Mouse (Mus musculus): ENCODE data around the gene H2-Q1.
"Not testable (repeated sequence)": the region's sequence is repeated elsewhere in the genome, so short reads cannot be mapped to it uniquely, and the experiment has no call there.

Gene H2-Q1

GRCm38 (mm10) chr17:35342071-35342671, 22.0 kb downstream of the H2-Q1 start, which contains the start of gene H2-Q2:
Gene H2-Q2, plus strand, starts transcription at chr17:35342242.
- DNase-seq (ENCODE audit: extremely low read depth, insufficient read length, low spot score), result no peak

- DNase-seq (ENCODE audit: extremely low read depth, insufficient read length, low spot score), result no peak
Measured at GRCm38 (mm10) chr17:35342711-35343476, 22.7 kb downstream of the H2-Q1 start.

DNA sequence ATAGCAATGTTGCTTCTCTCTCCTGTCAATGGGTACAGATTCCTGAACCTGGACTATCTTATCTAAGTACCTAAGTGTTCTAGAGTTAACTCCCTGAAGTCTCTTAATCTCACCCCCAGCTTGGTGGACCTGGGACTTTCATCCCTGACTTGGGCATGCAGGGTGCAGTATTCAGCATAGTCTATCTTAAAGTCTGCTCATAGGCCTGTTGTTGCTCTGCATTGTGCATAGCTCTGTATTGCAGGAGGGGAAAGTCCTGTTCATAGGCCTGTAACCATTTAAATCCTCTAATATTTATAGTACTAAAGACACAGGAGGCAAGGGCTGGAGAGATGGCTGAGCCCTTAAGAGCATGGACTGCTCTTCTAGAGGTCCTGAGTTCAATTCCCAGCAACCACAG, 27.5 kb downstream of the H2-Q1 start:
- DNase-seq (ENCODE audit: extremely low read depth, insufficient read length, low spot score), result not testable (repeated sequence)

DNA sequence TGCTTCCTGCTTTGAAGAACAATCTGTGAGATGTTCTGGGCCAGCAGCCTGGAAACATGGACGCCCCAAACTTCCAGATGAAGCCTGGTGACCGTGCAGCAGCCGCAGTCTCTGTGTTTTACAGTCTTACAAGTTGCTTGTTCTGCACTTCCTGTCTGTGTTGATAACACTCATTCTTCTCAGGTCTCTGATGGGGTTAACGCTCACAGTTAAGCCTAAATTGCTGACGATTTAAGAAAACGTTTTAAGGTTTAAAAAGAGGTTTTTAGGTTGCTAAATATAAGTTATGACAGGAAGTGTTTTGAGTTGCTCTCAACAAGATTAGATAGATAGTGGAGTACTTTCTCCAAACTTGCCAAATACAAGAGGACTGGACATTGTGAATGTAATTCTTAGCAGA, 33.1 kb downstream of the H2-Q1 start:
- DNase-seq (ENCODE audit: extremely low read depth, insufficient read length, low spot score), result not testable (repeated sequence)

- no peak for DNase-seq (ENCODE audit: extremely low read depth, insufficient read length, low spot score)
Measured at GRCm38 (mm10) chr17:35354071-35354470, 33.9 kb downstream of the H2-Q1 start.

GRCm38 (mm10) chr17:35357086-35357485, 36.9 kb downstream of the H2-Q1 start:
- no peak for DNase-seq (ENCODE audit: extremely low read depth, insufficient read length, low spot score)

DNA sequence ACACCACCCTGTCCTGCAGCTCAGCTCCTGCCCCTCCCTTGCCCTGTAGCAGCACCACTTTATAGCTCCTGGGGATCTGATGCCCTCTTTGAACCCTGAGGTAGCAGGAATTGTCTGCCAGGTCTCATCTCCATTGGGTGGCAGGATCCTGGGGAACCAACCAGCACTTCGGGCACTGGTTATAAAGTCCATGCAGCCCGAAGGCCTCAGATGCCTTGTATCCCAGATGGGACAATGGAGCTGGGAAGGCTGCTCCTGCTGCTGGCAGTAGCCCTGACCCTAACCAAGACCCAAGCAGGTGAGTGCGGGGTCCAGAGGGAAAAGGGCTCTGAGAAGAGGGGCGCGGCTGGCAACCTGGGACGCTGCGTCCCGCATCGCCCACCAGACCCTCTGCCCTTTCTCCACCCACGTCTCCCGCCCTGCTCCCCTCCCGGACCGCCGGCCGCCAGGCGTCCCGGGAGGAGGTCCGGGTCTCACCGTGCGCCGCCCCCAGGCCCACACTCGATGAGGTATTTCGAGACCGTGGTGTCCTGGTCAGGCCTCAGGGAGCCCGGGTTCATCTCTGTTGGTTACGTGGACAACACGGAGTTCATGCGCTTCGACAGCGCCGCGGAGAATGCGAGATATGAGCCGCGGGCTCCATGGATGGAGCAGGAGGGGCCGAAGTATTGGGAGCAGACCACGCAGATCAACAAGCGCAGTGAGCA, 38.7 kb downstream of the H2-Q1 start:
- DNase-seq (ENCODE audit: extremely low read depth, insufficient read length, low spot score), result no peak

DNA sequence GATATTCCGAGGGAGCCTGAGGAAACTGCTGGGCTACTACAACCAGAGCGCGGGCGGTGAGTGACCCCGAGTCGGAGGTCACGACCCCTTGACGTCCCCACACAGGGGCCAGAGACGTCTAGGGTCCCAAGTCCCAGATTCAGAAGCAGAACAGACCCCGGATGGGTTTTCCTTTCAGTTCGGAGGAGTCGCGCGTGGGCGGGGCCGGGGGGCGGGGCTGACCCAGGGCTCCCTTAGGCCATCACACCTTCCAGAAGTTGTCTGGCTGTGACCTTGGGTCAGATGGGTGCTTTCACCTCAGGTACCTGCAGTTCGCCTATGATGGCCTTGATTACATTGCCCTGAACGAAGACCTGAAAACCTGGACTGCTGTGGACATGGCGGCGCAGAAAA, 39.3 kb downstream of the H2-Q1 start:
- no peak for DNase-seq (ENCODE audit: extremely low read depth, insufficient read length, low spot score)
